ENCODE assay signal across 11 mouse cellular contexts in the genomic region with DNA sequence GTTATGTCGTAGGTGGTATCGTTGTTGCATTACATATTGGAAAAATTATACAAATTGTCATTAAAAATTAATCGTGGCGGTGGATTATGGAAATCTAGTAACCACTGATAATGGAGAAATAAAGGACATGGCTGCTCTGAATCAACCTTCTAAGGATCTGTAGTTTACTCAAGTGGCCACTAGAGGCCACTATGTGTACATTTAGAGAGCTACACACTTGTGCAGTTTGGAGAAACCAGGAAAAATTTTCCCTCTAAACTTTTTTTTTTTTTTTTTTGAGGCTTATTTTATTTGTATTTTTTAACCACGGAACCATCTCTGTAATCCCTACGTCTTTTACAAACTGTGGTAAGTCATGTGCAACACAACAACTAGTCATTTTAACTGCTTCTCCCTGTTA. TPM values are rescaled to one million over a fixed set of nuclear protein-coding genes. Genes with fewer than 3 reads are reported as not detected.
A peak's percentile ranks its signal among the peaks of the same experiment; 100 is the strongest.
DNase-seq lines count a peak whose midpoint lies in the region; ATAC-seq and TF ChIP-seq lines count a peak whose summit lies in the region.
"Had no signal": no experiment of that assay in that cellular context is flagged by ENCODE, and none has a peak within 500 bp of the region (broad histone marks: within the 10 kb centered on the region; RNA-seq: fewer than 3 reads in every experiment).

No protein-coding gene starts in this region.

- no peaks in the 10 kb centered on the region for H3K9me3 ChIP-seq in kidney, postnatal 0 days (replicated peaks; ENCODE audit: low read length)
- no peaks in the 10 kb centered on the region for H3K9me3 ChIP-seq in intestine, embryonic 16.5 days (ENCODE audit: control insufficient read depth, low read length)
- H3K9me3 ChIP-seq: liver, embryonic 15.5 days had no signal

- no peak overlapping the region for H3K9ac ChIP-seq in kidney, postnatal 0 days (ENCODE audit: low read depth, low read length)
- H3K9ac ChIP-seq in intestine, embryonic 16.5 days (ENCODE audit: low read depth, low read length) = no peak overlapping the region
- H3K9ac ChIP-seq: liver, embryonic 15.5 days had no signal

- no peaks in the 10 kb centered on the region for H3K4me1 ChIP-seq in kidney, postnatal 0 days (replicated peaks; ENCODE audit: insufficient read depth, low read length)
- no peaks in the 10 kb centered on the region for H3K4me1 ChIP-seq in intestine, embryonic 16.5 days (ENCODE audit: control insufficient read depth, insufficient read depth, low read length)
- H3K4me1 ChIP-seq: liver, embryonic 15.5 days had no signal

- H3K4me3 ChIP-seq in kidney, postnatal 0 days (replicated peaks; ENCODE audit: low read depth, low read length) = no peak overlapping the region
- no peak overlapping the region for H3K4me3 ChIP-seq in intestine, embryonic 16.5 days (ENCODE audit: low read length)
- H3K4me3 ChIP-seq: liver, embryonic 15.5 days had no signal

- peak; percentile 74 for TF ChIP-seq CTCF in kidney, postnatal 0 days (IDR thresholded peaks at IDR 0.05; ENCODE audit: low read depth)

- H3K4me2 ChIP-seq in kidney, postnatal 0 days (ENCODE audit: low read length) = no peak overlapping the region
- no peak overlapping the region for H3K4me2 ChIP-seq in intestine, embryonic 16.5 days (ENCODE audit: low read depth, low read length)
- H3K4me2 ChIP-seq: liver, embryonic 15.5 days had no signal

- WGBS in kidney, postnatal 0 days = 20% methylated on average over 6 of the region's 6 CpGs
- 13% methylated on average over 6 of the region's 6 CpGs for WGBS in intestine, embryonic 16.5 days

- DNase-seq in adrenal gland, postnatal 14 days = peak; percentile 12
- no peak for DNase-seq in adrenal gland, adult 18-20 months (ENCODE audit: low spot score in 2 of 2)
- DNase-seq in kidney, postnatal 0 days (ENCODE audit: low spot score) = peak; percentile 77
- no peak for DNase-seq in kidney, postnatal 10 days
- peak; percentile 38 for DNase-seq in MN1 (ENCODE audit: low spot score)
- no peak for DNase-seq in adrenal gland, adult 2 months

- no peak for ATAC-seq in kidney, postnatal 0 days (replicated peaks; ENCODE audit: low FRiP score, low read depth)
- ATAC-seq in intestine, embryonic 16.5 days = peak; percentile 31; the same call in 1 of the 2 replicates
- ATAC-seq in inflammation-experienced regulatory T-cells, adult 6 months = no peak

- H3K36me3 ChIP-seq in kidney, postnatal 0 days (ENCODE audit: insufficient read depth, low read length) = no peaks in the 10 kb centered on the region
- H3K36me3 ChIP-seq in intestine, embryonic 16.5 days (ENCODE audit: control insufficient read depth, insufficient read depth, low read length) = no peaks in the 10 kb centered on the region
- H3K36me3 ChIP-seq: liver, embryonic 15.5 days had no signal

- no peaks in the 10 kb centered on the region for H3K27me3 ChIP-seq in kidney, postnatal 0 days (ENCODE audit: insufficient read depth, low read length)
- no peaks in the 10 kb centered on the region for H3K27me3 ChIP-seq in intestine, embryonic 16.5 days (replicated peaks; ENCODE audit: control insufficient read depth, insufficient read depth, low read length)
- H3K27me3 ChIP-seq: liver, embryonic 15.5 days had no signal

- no peak overlapping the region for H3K27ac ChIP-seq in kidney, postnatal 0 days
- no peak overlapping the region for H3K27ac ChIP-seq in intestine, embryonic 16.5 days (ENCODE audit: low read length)
- H3K27ac ChIP-seq: liver, embryonic 15.5 days had no signal

RNA-seq across cellular contexts. Expression of gene Spaar, which starts 15.4 kb away (rescaled TPM):
- 4.2 and 6.2 TPM in 2 replicates for total RNA-seq in adrenal gland, postnatal 14 days (2021)
- total RNA-seq in adrenal gland, adult 18-20 months (2021) = 1 to 10 TPM; 1.6 to 2.3 TPM
- polyA plus RNA-seq in kidney, postnatal 0 days (2015; fragmentation: Nextera tagmentation; extraction: Ambion mirVana) = 0.40 and 0.43 TPM in 2 replicates
- polyA plus RNA-seq in intestine, embryonic 16.5 days (2015; fragmentation: Nextera tagmentation; extraction: Ambion mirVana) = 0.12 and 0.15 TPM in 2 replicates
- total RNA-seq in adrenal gland, adult 2 months (2021) = 1 to 10 TPM; 1.5 to 2.4 TPM
- 2.0 and 2.6 TPM in 2 replicates for polyA plus RNA-seq in adrenal gland, adult 2 months (2012; rRNA removed)
- under 1 TPM in 1 of 3 experiments, not detected in 2; 0.23 TPM for polyA plus RNA-seq in inflammation-experienced regulatory T-cells, adult 6 months (2017; shearing (Covaris generic))

RNA-seq across cellular contexts. Expression of gene Hrct1, which starts 18.2 kb away (rescaled TPM):
- 4.4 and 6.2 TPM in 2 replicates for total RNA-seq in adrenal gland, postnatal 14 days (2021)
- 1 to 10 TPM; 2.4 to 6.4 TPM for total RNA-seq in adrenal gland, adult 18-20 months (2021)
- polyA plus RNA-seq in kidney, postnatal 0 days (2015; fragmentation: Nextera tagmentation; extraction: Ambion mirVana) = 2.7 and 3.2 TPM in 2 replicates
- 1.1 TPM in 2 replicates for polyA plus RNA-seq in intestine, embryonic 16.5 days (2015; fragmentation: Nextera tagmentation; extraction: Ambion mirVana)
- total RNA-seq in adrenal gland, adult 2 months (2021) = 1 to 10 TPM; 2.2 to 3.9 TPM
- polyA plus RNA-seq in adrenal gland, adult 2 months (2012; rRNA removed) = 8.1 and 14.2 TPM in 2 replicates
- polyA plus RNA-seq in inflammation-experienced regulatory T-cells, adult 6 months (2017; shearing (Covaris generic)) = not detected

RNA-seq across cellular contexts. Expression of gene Olfr159, which starts 25.6 kb away (rescaled TPM):
- not detected in 2 replicates for total RNA-seq in adrenal gland, postnatal 14 days (2021)
- total RNA-seq in adrenal gland, adult 18-20 months (2021) = not detected
- polyA plus RNA-seq in kidney, postnatal 0 days (2015; fragmentation: Nextera tagmentation; extraction: Ambion mirVana) = not detected in 2 replicates
- not detected in 2 replicates for polyA plus RNA-seq in intestine, embryonic 16.5 days (2015; fragmentation: Nextera tagmentation; extraction: Ambion mirVana)
- not detected for total RNA-seq in adrenal gland, adult 2 months (2021)
- not detected in 2 replicates for polyA plus RNA-seq in adrenal gland, adult 2 months (2012; rRNA removed)
- polyA plus RNA-seq in inflammation-experienced regulatory T-cells, adult 6 months (2017; shearing (Covaris generic)) = not detected
- polyA plus RNA-seq: C2C12; heart, embryonic 16.5 days; liver, embryonic 15.5 days had no signal

RNA-seq across cellular contexts. Expression of gene Olfr71, which starts 35.1 kb away (rescaled TPM):
- not detected in 2 replicates for total RNA-seq in adrenal gland, postnatal 14 days (2021)
- not detected for total RNA-seq in adrenal gland, adult 18-20 months (2021)
- not detected in 2 replicates for polyA plus RNA-seq in kidney, postnatal 0 days (2015; fragmentation: Nextera tagmentation; extraction: Ambion mirVana)
- polyA plus RNA-seq in intestine, embryonic 16.5 days (2015; fragmentation: Nextera tagmentation; extraction: Ambion mirVana) = not detected in 2 replicates
- total RNA-seq in adrenal gland, adult 2 months (2021) = not detected
- not detected in 2 replicates for polyA plus RNA-seq in adrenal gland, adult 2 months (2012; rRNA removed)
- not detected for polyA plus RNA-seq in inflammation-experienced regulatory T-cells, adult 6 months (2017; shearing (Covaris generic))
- polyA plus RNA-seq: C2C12; heart, embryonic 16.5 days; liver, embryonic 15.5 days had no signal

RNA-seq across cellular contexts. Expression of gene Olfr70, which starts 44.6 kb away (rescaled TPM):
- total RNA-seq in adrenal gland, postnatal 14 days (2021) = not detected in 2 replicates
- total RNA-seq in adrenal gland, adult 18-20 months (2021) = not detected
- not detected in 2 replicates for polyA plus RNA-seq in kidney, postnatal 0 days (2015; fragmentation: Nextera tagmentation; extraction: Ambion mirVana)
- polyA plus RNA-seq in intestine, embryonic 16.5 days (2015; fragmentation: Nextera tagmentation; extraction: Ambion mirVana) = not detected in 2 replicates
- total RNA-seq in adrenal gland, adult 2 months (2021) = not detected
- polyA plus RNA-seq in adrenal gland, adult 2 months (2012; rRNA removed) = not detected in 2 replicates
- polyA plus RNA-seq in inflammation-experienced regulatory T-cells, adult 6 months (2017; shearing (Covaris generic)) = not detected
- polyA plus RNA-seq: C2C12; heart, embryonic 16.5 days; liver, embryonic 15.5 days had no signal

Comparison
In these comparisons a context has a peak if more than half of its experiments do, and no peak if none do; other contexts are left out.
1. DNase-seq: peak in adrenal gland, postnatal 14 days (single experiment), kidney, postnatal 0 days (single experiment) and MN1 (single experiment); none in adrenal gland, adult 18-20 months (0 of 2), kidney, postnatal 10 days (single experiment) and adrenal gland, adult 2 months (single experiment).